Mouse (Mus musculus): Measurements from ENCODE around the gene Fam71a.
A peak's percentile ranks its signal among the peaks of the same experiment; 100 is the strongest.
"Not testable (repeated sequence)": the region's sequence is repeated elsewhere in the genome, so short reads cannot be mapped to it uniquely, and the experiment has no call there.

Fam71a gene

GRCm38 (mm10) chr1:191181469-191182259 is 17.0 kb upstream of the Fam71a start:
- no peak for DNase-seq

DNA sequence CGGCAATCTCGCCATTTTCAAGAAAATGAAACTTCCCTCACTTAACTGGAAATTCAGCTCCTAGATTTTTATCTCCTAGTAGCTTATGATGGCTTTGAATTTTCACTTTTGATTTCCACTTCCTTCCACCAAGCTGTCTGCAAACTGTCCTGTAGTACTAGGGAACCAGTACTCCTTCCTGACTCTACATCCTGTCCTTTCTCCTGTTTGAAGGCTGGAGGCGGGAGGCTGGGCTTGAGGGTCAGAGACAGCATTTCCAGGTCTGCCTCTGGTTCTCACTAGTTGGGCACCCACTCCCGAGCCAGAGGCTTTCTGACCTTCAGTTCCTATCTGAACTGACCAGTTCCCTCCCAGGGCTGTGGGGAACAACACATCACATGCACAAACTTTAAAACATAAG is 15.8 kb upstream of the Fam71a start:
- DNase-seq: peak; percentile 33

DNA sequence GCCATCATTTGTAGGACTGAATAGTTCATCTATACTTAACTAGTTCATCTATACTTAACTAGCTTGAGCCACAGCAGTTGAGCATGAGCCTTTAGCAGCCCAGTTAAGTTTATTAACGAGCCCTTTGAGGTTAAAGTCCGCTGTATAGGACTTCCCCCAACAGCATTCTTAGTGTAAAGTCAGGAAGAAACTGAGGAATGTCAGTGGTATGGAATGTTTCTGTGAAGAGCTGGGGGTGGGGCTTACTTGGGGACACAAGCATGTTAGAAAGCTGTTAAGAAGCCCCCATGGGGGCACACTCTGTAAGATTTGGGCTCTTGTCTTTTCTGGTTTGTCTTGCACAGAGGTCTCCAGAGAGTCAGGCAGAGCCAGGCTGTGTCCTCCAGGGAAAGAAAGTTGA is 15.2 kb upstream of the Fam71a start:
- no peak for DNase-seq

DNA sequence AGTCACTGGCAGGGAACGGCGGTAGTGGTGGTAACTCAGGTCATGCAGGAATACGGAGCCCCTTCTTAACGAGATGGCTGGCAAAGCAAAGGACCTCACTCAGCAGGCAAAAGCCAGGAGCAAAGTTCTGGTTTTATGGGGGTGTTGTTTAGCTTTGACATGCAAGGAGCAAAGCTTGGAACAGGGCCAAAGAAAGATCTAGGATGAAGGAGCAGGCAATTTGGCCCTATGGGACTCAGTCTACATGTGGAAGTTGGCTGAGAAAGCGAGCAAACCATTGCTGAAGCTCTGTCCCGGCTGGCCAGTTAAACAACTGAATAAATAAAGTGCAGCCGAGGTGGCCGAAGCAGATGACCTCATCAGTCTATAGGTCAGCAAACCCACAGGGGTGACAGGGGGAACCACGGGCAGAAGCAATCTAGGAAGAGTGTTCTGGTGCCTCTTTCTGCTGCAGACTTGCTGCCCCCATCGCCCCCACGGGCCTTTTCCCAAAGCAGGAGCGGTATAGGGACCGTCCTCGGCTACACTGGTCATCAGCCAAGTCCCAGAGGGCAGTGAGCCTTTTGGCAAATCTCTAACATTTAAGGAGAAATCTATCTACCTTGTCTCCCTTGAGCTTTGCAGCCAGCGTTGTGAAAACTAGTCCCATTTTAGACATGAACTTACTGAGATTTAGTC is 14.0 kb upstream of the Fam71a start:
- DNase-seq: no peak

- DNase-seq: no peak
These were observed 12.3 kb upstream of the Fam71a start for GRCm38 (mm10) chr1:191176887-191177286.

GRCm38 (mm10) chr1:191172487-191172886 is 7.9 kb upstream of the Fam71a start:
- peak; percentile 48 for DNase-seq

- DNase-seq: no peak
These were observed 5.8 kb upstream of the Fam71a start for GRCm38 (mm10) chr1:191170444-191170843.

GRCm38 (mm10) chr1:191166189-191166588 is 1.6 kb upstream of the Fam71a start:
- DNase-seq: no peak

DNA sequence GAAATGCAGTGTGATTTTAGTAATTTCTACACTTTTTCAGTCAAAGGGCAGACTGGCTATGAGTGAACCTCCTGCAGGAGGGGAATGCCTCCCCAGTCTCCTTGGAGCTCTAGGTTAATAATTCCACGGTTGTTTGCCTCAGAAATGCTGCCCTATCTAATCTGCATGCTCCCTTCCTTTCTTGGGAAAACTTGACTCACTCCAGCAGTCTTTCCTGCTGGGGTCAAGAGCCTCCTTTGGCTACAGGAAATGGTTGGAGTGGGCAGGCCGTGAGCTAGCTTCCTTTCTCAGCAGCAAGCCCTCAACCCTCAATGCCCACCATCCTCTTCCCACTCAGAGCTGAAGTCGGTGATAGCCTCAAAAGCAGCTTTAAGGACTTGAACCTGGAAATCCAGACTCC is 10.3 kb downstream of the Fam71a start:
- no peak for DNase-seq

- DNase-seq: peak; percentile 47
These were observed 11.6 kb downstream of the Fam71a start for GRCm38 (mm10) chr1:191153052-191153451.

- DNase-seq: no peak
These were observed 13.6 kb downstream of the Fam71a start for GRCm38 (mm10) chr1:191150924-191151605.

GRCm38 (mm10) chr1:191149489-191149888 is 15.1 kb downstream of the Fam71a start:
- DNase-seq: not testable (repeated sequence)

GRCm38 (mm10) chr1:191140983-191141382 is 23.6 kb downstream of the Fam71a start:
- no peak for DNase-seq

DNA sequence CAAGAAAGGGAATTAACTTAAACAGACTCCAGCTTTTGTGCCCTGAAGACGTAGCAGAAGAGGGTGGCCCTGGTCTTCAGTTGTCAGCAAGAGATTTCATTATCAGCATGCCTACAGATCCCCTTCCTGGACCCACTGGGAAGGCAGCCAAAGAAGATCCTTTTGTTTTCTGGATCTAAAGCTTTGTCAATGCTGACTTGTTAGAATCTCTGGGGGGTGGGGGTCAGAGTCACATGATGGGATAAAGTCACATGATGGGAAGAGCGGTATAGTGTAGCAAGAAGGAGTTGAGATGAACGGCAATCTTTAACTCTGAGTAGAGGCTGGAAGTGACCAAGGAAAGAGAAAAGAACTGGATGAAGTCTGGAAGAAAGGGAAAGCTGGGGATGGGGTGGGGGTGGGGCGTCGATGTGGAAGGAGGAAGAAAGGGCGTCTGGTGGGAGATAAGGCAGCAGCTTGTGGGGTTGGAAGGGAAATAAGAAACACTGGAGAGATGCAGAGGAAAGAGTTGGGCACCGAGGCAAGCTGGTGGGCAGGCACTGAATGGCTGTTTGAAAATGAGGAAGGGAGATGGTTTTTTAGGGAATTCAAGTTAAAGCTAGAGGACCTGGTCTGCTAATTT is 25.6 kb downstream of the Fam71a start:
- DNase-seq: no peak

GRCm38 (mm10) chr1:191138436-191138835 is 26.2 kb downstream of the Fam71a start:
- DNase-seq: no peak

- no peak for DNase-seq
These were observed 29.2 kb downstream of the Fam71a start for GRCm38 (mm10) chr1:191135406-191135805.

- DNase-seq: no peak
These were observed 31.7 kb downstream of the Fam71a start for GRCm38 (mm10) chr1:191132934-191133333.

DNA sequence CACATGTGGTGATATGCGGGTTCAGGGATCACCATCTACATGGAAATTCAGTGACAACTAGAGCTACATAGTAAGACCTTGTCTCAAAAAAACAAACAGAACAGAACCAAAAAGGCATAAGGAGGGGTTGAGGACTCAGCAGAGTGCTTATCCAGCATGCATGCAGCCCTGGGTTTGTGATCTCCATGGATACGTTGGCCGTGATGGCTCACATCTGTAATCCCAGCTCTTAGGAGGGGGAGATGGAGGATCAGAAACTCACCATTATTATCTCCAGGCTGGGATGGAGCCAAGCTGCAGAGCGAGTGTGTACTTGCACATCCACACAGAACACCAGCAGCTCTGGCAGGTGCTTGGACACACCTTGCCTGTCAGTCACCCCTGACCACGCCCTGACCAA is 32.4 kb downstream of the Fam71a start:
- no peak for DNase-seq

DNA sequence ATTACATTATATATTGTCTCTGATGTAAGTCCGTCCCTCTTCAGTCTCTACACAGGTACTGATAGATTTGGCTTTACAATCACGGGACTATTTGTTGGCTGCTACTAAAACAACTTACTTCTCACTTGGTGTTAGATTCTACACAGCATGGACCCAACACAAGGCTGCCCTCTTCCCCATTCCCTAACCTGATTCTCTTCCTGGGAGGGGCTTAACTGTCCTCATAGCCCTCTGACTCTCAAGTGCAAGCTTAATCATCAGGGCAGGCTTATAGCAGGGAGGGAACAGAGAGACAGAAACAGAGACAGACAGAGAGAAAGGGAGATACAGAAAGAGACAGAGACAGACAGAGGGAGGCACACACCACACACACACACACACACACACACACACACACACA is 32.9 kb downstream of the Fam71a start:
- no peak for DNase-seq

- peak; percentile 70 for DNase-seq
These were observed 38.6 kb downstream of the Fam71a start for GRCm38 (mm10) chr1:191125811-191126638.

- DNase-seq: no peak
These were observed 40.3 kb downstream of the Fam71a start for GRCm38 (mm10) chr1:191124288-191124687.

DNA sequence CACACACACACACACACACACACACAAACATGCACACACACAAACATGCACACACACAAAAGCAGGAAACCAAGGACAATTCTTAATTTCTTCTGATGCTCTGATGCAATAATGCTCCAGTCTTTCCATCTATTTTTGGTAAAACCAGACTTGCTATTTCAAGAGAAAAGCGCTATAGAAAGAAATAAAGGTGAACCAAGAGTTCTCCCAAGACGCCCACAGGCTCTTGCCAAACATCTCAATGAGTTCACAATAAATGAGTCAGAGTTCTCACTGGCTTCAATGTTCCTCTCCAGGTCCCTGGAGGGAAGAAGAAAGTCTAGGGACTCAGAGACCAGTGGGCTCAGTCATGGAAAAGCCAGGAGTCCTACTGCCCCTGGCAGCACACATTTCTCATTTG is 40.9 kb downstream of the Fam71a start:
- DNase-seq: no peak

Data from kidney, postnatal 14 days (tissue).